Mouse (Mus musculus): ENCODE measurements at regions not wholly inside any gene's neighbourhood (a gene's known extent, or its start where the extent isn't known, plus 50 kb on each side); places are given as distances from the start of the nearest gene placed in this dataset.

GRCm38 (mm10) chr13:101215792-101216221 lies 382.6 kb upstream of the Slc30a5 start:
- no peak for TF ChIP-seq GATA1 (IDR thresholded peaks at IDR 0.05; ENCODE audit: low read length)

- TF ChIP-seq GATA1 (IDR thresholded peaks at IDR 0.05; ENCODE audit: low read length): no peak
These were observed 382.0 kb upstream of the Slc30a5 start for GRCm38 (mm10) chr13:101215131-101215641.

- TF ChIP-seq GATA1 (IDR thresholded peaks at IDR 0.05; ENCODE audit: low read length): no peak
These were observed 380.9 kb upstream of the Slc30a5 start for GRCm38 (mm10) chr13:101214094-101214493.

GRCm38 (mm10) chr13:101213121-101213916 lies 380.1 kb upstream of the Slc30a5 start:
- no peak for TF ChIP-seq GATA1 (IDR thresholded peaks at IDR 0.05; ENCODE audit: low read length)

- TF ChIP-seq GATA1 (IDR thresholded peaks at IDR 0.05; ENCODE audit: low read length): no peak
These were observed 379.2 kb upstream of the Slc30a5 start for GRCm38 (mm10) chr13:101212341-101212895.

GRCm38 (mm10) chr13:101208788-101209187 lies 375.6 kb upstream of the Slc30a5 start:
- no peak for TF ChIP-seq GATA1 (IDR thresholded peaks at IDR 0.05; ENCODE audit: low read length)

GRCm38 (mm10) chr13:101203463-101203862 lies 370.2 kb upstream of the Slc30a5 start:
- TF ChIP-seq GATA1 (IDR thresholded peaks at IDR 0.05; ENCODE audit: low read length): no peak

- TF ChIP-seq GATA1 (IDR thresholded peaks at IDR 0.05; ENCODE audit: low read length): no peak
These were observed 369.5 kb upstream of the Slc30a5 start for GRCm38 (mm10) chr13:101202565-101203313.

- no peak for TF ChIP-seq GATA1 (IDR thresholded peaks at IDR 0.05; ENCODE audit: low read length)
These were observed 357.1 kb upstream of the Slc30a5 start for GRCm38 (mm10) chr13:101190249-101190830.

- no peak for TF ChIP-seq GATA1 (IDR thresholded peaks at IDR 0.05; ENCODE audit: low read length)
These were observed 349.2 kb upstream of the Slc30a5 start for GRCm38 (mm10) chr13:101182387-101182786.

GRCm38 (mm10) chr13:101175017-101175689 lies 341.9 kb upstream of the Slc30a5 start:
- TF ChIP-seq GATA1 (IDR thresholded peaks at IDR 0.05; ENCODE audit: low read length): no peak

GRCm38 (mm10) chr13:101161768-101162167 lies 328.5 kb upstream of the Slc30a5 start:
- TF ChIP-seq GATA1 (IDR thresholded peaks at IDR 0.05; ENCODE audit: low read length): no peak

GRCm38 (mm10) chr13:101159878-101160277 lies 326.7 kb upstream of the Slc30a5 start:
- no peak for TF ChIP-seq GATA1 (IDR thresholded peaks at IDR 0.05; ENCODE audit: low read length)

- no peak for TF ChIP-seq GATA1 (IDR thresholded peaks at IDR 0.05; ENCODE audit: low read length)
These were observed 320.5 kb upstream of the Slc30a5 start for GRCm38 (mm10) chr13:101153760-101154159.

- TF ChIP-seq GATA1 (IDR thresholded peaks at IDR 0.05; ENCODE audit: low read length): no peak
These were observed 309.5 kb upstream of the Slc30a5 start for GRCm38 (mm10) chr13:101142761-101143160.

All from G1E-ER4 (cell line).